Mouse (Mus musculus) kidney, embryonic 14.5 days (tissue): ENCODE data around the gene Rufy2. TPM values are rescaled to one million over a fixed set of nuclear protein-coding genes. Genes with fewer than 3 reads are reported as not detected.

Source experiments
- ATAC-seq: fragments of 200-750 bp; cut with Nextera tagmentation; 2 replicates; pipeline ENCODE4 v1.8.0; 2017; ENCODE audit warnings: moderate number of reproducible peaks, mild to moderate bottlenecking, moderate TSS enrichment, moderate library complexity; ENCODE audit not compliant: low FRiP score, low TSS enrichment
- H3K27ac ChIP-seq: fragments of 300-500 bp; sonication (generic); 2 replicates; pipeline ENCODE4 v1.5.1; 2014; ENCODE audit warnings: low read depth, mild to moderate bottlenecking, low read length, moderate library complexity, mixed read lengths
- H3K27me3 ChIP-seq: fragments of 300-500 bp; sonication (generic); 2 replicates; pipeline ENCODE4 v1.6.1; 2014; ENCODE audit warnings: mild to moderate bottlenecking, low read length; ENCODE audit not compliant: control insufficient read depth, insufficient read depth
- H3K36me3 ChIP-seq: fragments of 300-500 bp; sonication (generic); 2 replicates; pipeline ENCODE4 v1.6.1; 2014; ENCODE audit warnings: low read length, mixed read lengths; ENCODE audit not compliant: control insufficient read depth, insufficient read depth
- H3K4me1 ChIP-seq: fragments of 300-500 bp; sonication (generic); 2 replicates; pipeline ENCODE4 v1.6.1; 2014; ENCODE audit warnings: low read length, mixed read lengths; ENCODE audit not compliant: control insufficient read depth, insufficient read depth
- H3K4me2 ChIP-seq: fragments of 300-500 bp; sonication (generic); replicated peaks from 2 replicates; pipeline ENCODE4 v1.6.1; 2014; ENCODE audit warnings: low read depth, mild to moderate bottlenecking, low read length
- H3K4me3 ChIP-seq: fragments of 300-500 bp; sonication (generic); 2 replicates; pipeline ENCODE4 v1.5.1; 2014; ENCODE audit warnings: mild to moderate bottlenecking, low read length
- H3K9ac ChIP-seq: fragments of 300-500 bp; sonication (generic); 2 replicates; pipeline ENCODE4 v1.6.1; 2014; ENCODE audit warnings: low read depth, mild to moderate bottlenecking, low read length, moderate library complexity
- H3K9me3 ChIP-seq: fragments of 300-500 bp; sonication (generic); 2 replicates; pipeline ENCODE4 v1.6.1; 2016; ENCODE audit warnings: low read length; ENCODE audit not compliant: control insufficient read depth
- WGBS: fragments of 180-500 bp; shearing (Covaris S2); extraction: QIAGEN DNeasy Blood & Tissue Kit; methylation state at CpG from one replicate; pipeline ENCODE4 v1.1.7; 2014; 5-methylcytosine and 5-hydroxymethylcytosine counted together
- polyA plus RNA-seq: library from polyadenylated mRNA; unstranded; fragments of >200 nt; fragmentation: Nextera tagmentation; extraction: Ambion mirVana; gene quantifications from 2 replicates; pipeline ENCODE4 v1.2.1, GENCODE M21; 2014

Rufy2 gene
- polyA plus RNA-seq, 1 experiment from 2014 or later, result 28.4 TPM

- Histone ChIP-seq H3K4me1 (peaks cover 24% of the 10 kb centered on the region), H3K4me3 (peak within 1 kb of the TSS; percentile 98), H3K9ac (peak within 1 kb of the TSS; percentile 99), H3K9me3 (no peaks in the 10 kb centered on the region), H3K4me2 (peak within 1 kb of the TSS; percentile 64), H3K27me3 (no peaks in the 10 kb centered on the region), H3K36me3 (no peaks in the 10 kb centered on the region), H3K27ac (peak within 1 kb of the TSS; percentile 100)
- under 1% methylated on average over 64 of the region's 69 CpGs for WGBS
- peak; percentile 95 for ATAC-seq
Observed at GRCm38 (mm10) chr10:63023749-63024579, 43.9 kb downstream of the Rufy2 start, which contains the start of the genes Hnrnph3 and Pbld2. Gene Hnrnph3, minus strand, starts transcription at chr10:63024217. Gene Pbld2, plus strand, starts transcription at chr10:63024315.

GRCm38 (mm10) chr10:63024580-63024910 lies 44.5 kb downstream of the Rufy2 start:
- WGBS, result under 1% methylated on average over 8 of the region's 8 CpGs
- no peaks in the 10 kb centered on the region for H3K9me3 ChIP-seq
- H3K4me2 ChIP-seq, result peak overlapping the region; percentile 64
- no peaks in the 10 kb centered on the region for H3K36me3 ChIP-seq
- H3K4me1 ChIP-seq, result peaks cover 24% of the 10 kb centered on the region
- H3K4me3 ChIP-seq, result peak overlapping the region; percentile 98
- H3K9ac ChIP-seq, result peak overlapping the region; percentile 99
- peak; percentile 68 for ATAC-seq
- H3K27ac ChIP-seq, result peak overlapping the region; percentile 100
- no peaks in the 10 kb centered on the region for H3K27me3 ChIP-seq

GRCm38 (mm10) chr10:63025016-63025415 lies 45.0 kb downstream of the Rufy2 start:
- H3K4me2 ChIP-seq, result peak overlapping the region; percentile 64
- H3K9me3 ChIP-seq, result no peaks in the 10 kb centered on the region
- peak overlapping the region; percentile 99; the same call in 1 of the 2 replicates for H3K9ac ChIP-seq
- no peaks in the 10 kb centered on the region for H3K27me3 ChIP-seq
- peaks cover 24% of the 10 kb centered on the region for H3K4me1 ChIP-seq
- 17% methylated on average over 2 of the region's 2 CpGs for WGBS
- ATAC-seq, result no peak
- no peaks in the 10 kb centered on the region for H3K36me3 ChIP-seq
- H3K4me3 ChIP-seq, result peak overlapping the region; percentile 98
- H3K27ac ChIP-seq, result peak overlapping the region; percentile 100

GRCm38 (mm10) chr10:63025491-63026011 lies 45.5 kb downstream of the Rufy2 start:
- ATAC-seq, result no peak
- Histone ChIP-seq H3K36me3 (no peaks in the 10 kb centered on the region), H3K9ac (peak overlapping the region; percentile 7; the same call in 1 of the 2 replicates), H3K27me3 (no peaks in the 10 kb centered on the region), H3K4me2 (peak overlapping the region; percentile 64; the same call in 1 of the 2 replicates), H3K4me3 (peak overlapping the region; percentile 98; the same call in 1 of the 2 replicates), H3K4me1 (peaks cover 21% of the 10 kb centered on the region), H3K9me3 (no peaks in the 10 kb centered on the region), H3K27ac (peak overlapping the region; percentile 100)
- WGBS, result 48% methylated on average over 6 of the region's 6 CpGs

- WGBS, result 31% methylated on average over 8 of the region's 8 CpGs
- Histone ChIP-seq H3K4me3 (no peak overlapping the region), H3K27ac (peak overlapping the region; percentile 4; the same call in 1 of the 2 replicates), H3K4me2 (no peak overlapping the region), H3K9ac (no peak overlapping the region), H3K36me3 (no peaks in the 10 kb centered on the region), H3K4me1 (peaks cover 14% of the 10 kb centered on the region), H3K9me3 (no peaks in the 10 kb centered on the region), H3K27me3 (no peaks in the 10 kb centered on the region)
- no peak for ATAC-seq
Observed at GRCm38 (mm10) chr10:63026156-63026794, 46.3 kb downstream of the Rufy2 start.

GRCm38 (mm10) chr10:63026795-63027160 lies 46.8 kb downstream of the Rufy2 start:
- H3K4me2 ChIP-seq, result no peak overlapping the region
- no peak overlapping the region for H3K9ac ChIP-seq
- no peaks in the 10 kb centered on the region for H3K27me3 ChIP-seq
- H3K27ac ChIP-seq, result no peak overlapping the region
- no peaks in the 10 kb centered on the region for H3K9me3 ChIP-seq
- 85% methylated on average over 6 of the region's 6 CpGs for WGBS
- ATAC-seq, result no peak
- H3K36me3 ChIP-seq, result no peaks in the 10 kb centered on the region
- no peak overlapping the region for H3K4me3 ChIP-seq
- H3K4me1 ChIP-seq, result peaks cover 11% of the 10 kb centered on the region

- H3K9ac ChIP-seq, result no peak overlapping the region
- H3K27ac ChIP-seq, result no peak overlapping the region
- ATAC-seq, result no peak
- no peaks in the 10 kb centered on the region for H3K27me3 ChIP-seq
- no peak overlapping the region for H3K4me3 ChIP-seq
- peaks cover 11% of the 10 kb centered on the region for H3K4me1 ChIP-seq
- H3K36me3 ChIP-seq, result no peaks in the 10 kb centered on the region
- no peak overlapping the region for H3K4me2 ChIP-seq
- H3K9me3 ChIP-seq, result no peaks in the 10 kb centered on the region
- WGBS, result 90% methylated on average over 10 of the region's 10 CpGs
Observed at GRCm38 (mm10) chr10:63027376-63028161, 47.5 kb downstream of the Rufy2 start.

GRCm38 (mm10) chr10:63028396-63028795 lies 48.4 kb downstream of the Rufy2 start:
- Histone ChIP-seq H3K27ac (no peak overlapping the region), H3K9me3 (no peaks in the 10 kb centered on the region), H3K36me3 (no peaks in the 10 kb centered on the region), H3K9ac (no peak overlapping the region), H3K4me3 (no peak overlapping the region), H3K4me2 (no peak overlapping the region), H3K4me1 (peaks cover 11% of the 10 kb centered on the region), H3K27me3 (no peaks in the 10 kb centered on the region)
- ATAC-seq, result no peak
- WGBS, result 85% methylated on average over 4 of the region's 4 CpGs
